Mouse (Mus musculus) hindbrain, embryonic 10.5 days (tissue): ENCODE results near the gene Zbtb20. TPM values are rescaled to one million over a fixed set of nuclear protein-coding genes. Genes with fewer than 3 reads are reported as not detected.

ENCODE experiments used
- DNase-seq: peaks from one replicate; pipeline ENCODE4 v3.0.0-alpha.2; 2017; ENCODE audit warnings: low spot score
- H3K27ac ChIP-seq: fragments of 300-500 bp; sonication (generic); 2 replicates; pipeline ENCODE4 v1.5.1; 2016; ENCODE audit warnings: mild to moderate bottlenecking, moderate library complexity
- H3K27me3 ChIP-seq: fragments of 300-500 bp; sonication (generic); 2 replicates; pipeline ENCODE4 v1.6.1; 2016; ENCODE audit warnings: mild to moderate bottlenecking; ENCODE audit not compliant: poor library complexity, insufficient read depth, severe bottlenecking
- H3K36me3 ChIP-seq: fragments of 300-500 bp; sonication (generic); 2 replicates; pipeline ENCODE4 v1.6.1; 2016; ENCODE audit warnings: mild to moderate bottlenecking, moderate library complexity
- H3K4me1 ChIP-seq: fragments of 300-500 bp; sonication (generic); replicated peaks from 2 replicates; pipeline ENCODE4 v1.6.1; 2016; ENCODE audit warnings: mild to moderate bottlenecking
- H3K4me3 ChIP-seq: fragments of 300-500 bp; sonication (generic); 2 replicates; pipeline ENCODE4 v1.5.1; 2016; ENCODE audit warnings: mild to moderate bottlenecking, moderate library complexity
- H3K9me3 ChIP-seq: fragments of 300-500 bp; sonication (generic); 2 replicates; pipeline ENCODE4 v1.6.1; 2016; ENCODE audit warnings: mild to moderate bottlenecking, moderate library complexity
- WGBS: fragments of 180-500 bp; shearing (Covaris S2); methylation state at CpG from one replicate; pipeline ENCODE4 v1.1.7; 2016; 5-methylcytosine and 5-hydroxymethylcytosine counted together
- polyA plus RNA-seq: library from polyadenylated mRNA; unstranded; fragments of >200 nt; fragmentation: Nextera tagmentation; extraction: Ambion mirVana; gene quantifications from 2 replicates; pipeline ENCODE4 v1.2.1, GENCODE M21; 2016

Gene Zbtb20
- polyA plus RNA-seq, 1 experiment from 2014 or later = 41.3 TPM

GRCm38 (mm10) chr16:42876021-42877000, 630 bp downstream of the Zbtb20 start:
- DNase-seq = peak; percentile 18
- Histone ChIP-seq H3K9me3 (no peaks in the 10 kb centered on the region), H3K27ac (peak overlapping the region; percentile 98), H3K36me3 (no peaks in the 10 kb centered on the region), H3K4me3 (peak overlapping the region; percentile 72), H3K4me1 (peaks cover 21% of the 10 kb centered on the region; the same call in 1 of the 2 replicates), H3K27me3 (no peaks in the 10 kb centered on the region)
- WGBS = under 1% methylated on average over 45 of the region's 62 CpGs

- 79% methylated on average over 3 of the region's 3 CpGs for WGBS
- no peaks in the 10 kb centered on the region for H3K36me3 ChIP-seq
- DNase-seq = no peak
- H3K9me3 ChIP-seq = no peaks in the 10 kb centered on the region
- H3K4me3 ChIP-seq = no peak overlapping the region
- peaks cover 10% of the 10 kb centered on the region; the same call in 1 of the 2 replicates for H3K4me1 ChIP-seq
- no peaks in the 10 kb centered on the region for H3K27me3 ChIP-seq
- no peak overlapping the region for H3K27ac ChIP-seq
These were observed 4.4 kb downstream of the Zbtb20 start for GRCm38 (mm10) chr16:42880046-42880445.

GRCm38 (mm10) chr16:42885538-42885937, 9.9 kb downstream of the Zbtb20 start:
- no peak overlapping the region for H3K4me3 ChIP-seq
- H3K9me3 ChIP-seq = no peaks in the 10 kb centered on the region
- peak; percentile 27 for DNase-seq
- WGBS = 59% methylated on average over 2 of the region's 2 CpGs
- H3K27me3 ChIP-seq = no peaks in the 10 kb centered on the region
- H3K27ac ChIP-seq = no peak overlapping the region
- no peaks in the 10 kb centered on the region for H3K36me3 ChIP-seq
- peaks cover 6% of the 10 kb centered on the region for H3K4me1 ChIP-seq

- H3K9me3 ChIP-seq = no peaks in the 10 kb centered on the region
- no peaks in the 10 kb centered on the region for H3K27me3 ChIP-seq
- no peak overlapping the region for H3K4me3 ChIP-seq
- DNase-seq = no peak
- WGBS = 81% methylated on average over 7 of the region's 7 CpGs
- H3K4me1 ChIP-seq = peaks cover 6% of the 10 kb centered on the region
- H3K27ac ChIP-seq = no peak overlapping the region
- no peaks in the 10 kb centered on the region for H3K36me3 ChIP-seq
These were observed 10.3 kb downstream of the Zbtb20 start for GRCm38 (mm10) chr16:42885964-42886363.

- Histone ChIP-seq H3K27me3 (no peaks in the 10 kb centered on the region), H3K27ac (no peak overlapping the region), H3K4me3 (no peak overlapping the region), H3K36me3 (no peaks in the 10 kb centered on the region), H3K9me3 (no peaks in the 10 kb centered on the region), H3K4me1 (no peaks in the 10 kb centered on the region)
- WGBS = 88% methylated on average over 3 of the region's 3 CpGs
- no peak for DNase-seq
These were observed 21.5 kb downstream of the Zbtb20 start for GRCm38 (mm10) chr16:42897125-42897693.

GRCm38 (mm10) chr16:42900328-42900727, 24.6 kb downstream of the Zbtb20 start:
- 92% methylated on average over 1 of the region's 1 CpGs for WGBS
- no peak overlapping the region for H3K4me3 ChIP-seq
- H3K27ac ChIP-seq = no peak overlapping the region
- no peaks in the 10 kb centered on the region for H3K27me3 ChIP-seq
- no peaks in the 10 kb centered on the region for H3K4me1 ChIP-seq
- H3K36me3 ChIP-seq = no peaks in the 10 kb centered on the region
- DNase-seq = no peak
- no peaks in the 10 kb centered on the region for H3K9me3 ChIP-seq

- no peak for DNase-seq
- Histone ChIP-seq H3K27me3 (no peaks in the 10 kb centered on the region), H3K9me3 (no peaks in the 10 kb centered on the region), H3K36me3 (no peaks in the 10 kb centered on the region), H3K27ac (peak overlapping the region; percentile 76), H3K4me1 (peaks cover 10% of the 10 kb centered on the region), H3K4me3 (no peak overlapping the region)
- WGBS = 57% methylated on average over 4 of the region's 4 CpGs
These were observed 31.6 kb downstream of the Zbtb20 start for GRCm38 (mm10) chr16:42907283-42907701.

- Histone ChIP-seq H3K36me3 (no peaks in the 10 kb centered on the region), H3K4me3 (no peak overlapping the region), H3K4me1 (peaks cover 10% of the 10 kb centered on the region), H3K27ac (no peak overlapping the region), H3K27me3 (no peaks in the 10 kb centered on the region), H3K9me3 (no peaks in the 10 kb centered on the region)
- no peak for DNase-seq
These were observed 32.7 kb downstream of the Zbtb20 start for GRCm38 (mm10) chr16:42908381-42908780.

- Histone ChIP-seq H3K4me1 (peaks cover 10% of the 10 kb centered on the region), H3K4me3 (no peak overlapping the region), H3K27me3 (no peaks in the 10 kb centered on the region), H3K27ac (no peak overlapping the region), H3K36me3 (no peaks in the 10 kb centered on the region), H3K9me3 (no peaks in the 10 kb centered on the region)
- WGBS = 83% methylated on average over 5 of the region's 5 CpGs
- DNase-seq = no peak
These were observed 33.2 kb downstream of the Zbtb20 start for GRCm38 (mm10) chr16:42908896-42909295.

GRCm38 (mm10) chr16:42910016-42910415, 34.3 kb downstream of the Zbtb20 start:
- Histone ChIP-seq H3K9me3 (no peaks in the 10 kb centered on the region), H3K27ac (no peak overlapping the region), H3K4me3 (no peak overlapping the region), H3K27me3 (no peaks in the 10 kb centered on the region), H3K4me1 (peaks cover 13% of the 10 kb centered on the region), H3K36me3 (no peaks in the 10 kb centered on the region)
- WGBS = 53% methylated on average over 4 of the region's 4 CpGs
- no peak for DNase-seq

GRCm38 (mm10) chr16:42910716-42911115, 35.0 kb downstream of the Zbtb20 start:
- Histone ChIP-seq H3K27ac (no peak overlapping the region), H3K4me1 (peaks cover 13% of the 10 kb centered on the region), H3K36me3 (no peaks in the 10 kb centered on the region), H3K9me3 (no peaks in the 10 kb centered on the region), H3K27me3 (no peaks in the 10 kb centered on the region), H3K4me3 (no peak overlapping the region)
- 75% methylated on average over 3 of the region's 3 CpGs for WGBS
- DNase-seq = no peak

- 88% methylated on average over 4 of the region's 4 CpGs for WGBS
- H3K4me3 ChIP-seq = no peak overlapping the region
- no peaks in the 10 kb centered on the region for H3K27me3 ChIP-seq
- DNase-seq = no peak
- no peaks in the 10 kb centered on the region for H3K9me3 ChIP-seq
- H3K27ac ChIP-seq = no peak overlapping the region
- H3K36me3 ChIP-seq = no peaks in the 10 kb centered on the region
- peaks cover 13% of the 10 kb centered on the region for H3K4me1 ChIP-seq
These were observed 35.6 kb downstream of the Zbtb20 start for GRCm38 (mm10) chr16:42911326-42911725.

- no peaks in the 10 kb centered on the region for H3K9me3 ChIP-seq
- no peak overlapping the region for H3K27ac ChIP-seq
- WGBS = 81% methylated on average over 5 of the region's 5 CpGs
- no peak for DNase-seq
- no peak overlapping the region for H3K4me3 ChIP-seq
- H3K36me3 ChIP-seq = no peaks in the 10 kb centered on the region
- no peaks in the 10 kb centered on the region for H3K27me3 ChIP-seq
- H3K4me1 ChIP-seq = peaks cover 13% of the 10 kb centered on the region
These were observed 36.1 kb downstream of the Zbtb20 start for GRCm38 (mm10) chr16:42911815-42912214.
